Mouse (Mus musculus): ENCODE results near the gene Ctdnep1. TPM values are rescaled to one million over a fixed set of nuclear protein-coding genes. Genes with fewer than 3 reads are reported as not detected.
A peak's percentile ranks its signal among the peaks of the same experiment; 100 is the strongest.

Ctdnep1 gene
- polyA plus RNA-seq, 1 experiment from 2014 or later = 20.7 TPM

- Histone ChIP-seq H3K27me3 (replicated peaks; ENCODE audit: control insufficient read depth, insufficient read depth, low read length) (no peaks in the 10 kb centered on the region), H3K9me3 (ENCODE audit: control insufficient read depth, low read length) (no peaks in the 10 kb centered on the region), H3K4me3 (ENCODE audit: low read length) (peak within 1 kb of the TSS; percentile 81), H3K9ac (ENCODE audit: low read depth, low read length) (peak within 1 kb of the TSS; percentile 86), H3K36me3 (ENCODE audit: control insufficient read depth, insufficient read depth, low read length) (peaks cover 20% of the 10 kb centered on the region), H3K27ac (ENCODE audit: low read length) (peak within 1 kb of the TSS; percentile 90), H3K4me2 (ENCODE audit: low read depth, low read length) (peak within 1 kb of the TSS; percentile 65), H3K4me1 (ENCODE audit: control insufficient read depth, insufficient read depth, low read length) (peaks cover 16% of the 10 kb centered on the region)
- WGBS = under 1% methylated on average over 40 of the region's 40 CpGs
- ATAC-seq = peak; percentile 72
Observed at GRCm38 (mm10) chr11:69990850-69991691, 10.1 kb downstream of the Ctdnep1 start, which contains the start of gene Gabarap. Gabarap (plus strand) TSS chr11:69991143.

- peaks cover 20% of the 10 kb centered on the region for H3K36me3 ChIP-seq (ENCODE audit: control insufficient read depth, insufficient read depth, low read length)
- peak overlapping the region; percentile 86 for H3K9ac ChIP-seq (ENCODE audit: low read depth, low read length)
Observed at GRCm38 (mm10) chr11:69991711-69992110, 10.8 kb downstream of the Ctdnep1 start.

GRCm38 (mm10) chr11:69992396-69992795 lies 11.4 kb downstream of the Ctdnep1 start:
- peak overlapping the region; percentile 86 for H3K9ac ChIP-seq (ENCODE audit: low read depth, low read length)
- 74% methylated on average over 10 of the region's 10 CpGs for WGBS
- H3K4me1 ChIP-seq (ENCODE audit: control insufficient read depth, insufficient read depth, low read length) = peaks cover 17% of the 10 kb centered on the region
- peak overlapping the region; percentile 13; the same call in 1 of the 2 replicates for H3K27ac ChIP-seq (ENCODE audit: low read length)
- peak overlapping the region; percentile 81 for H3K4me3 ChIP-seq (ENCODE audit: low read length)
- H3K9me3 ChIP-seq (ENCODE audit: control insufficient read depth, low read length) = no peaks in the 10 kb centered on the region
- ATAC-seq = no peak
- H3K36me3 ChIP-seq (ENCODE audit: control insufficient read depth, insufficient read depth, low read length) = peaks cover 19% of the 10 kb centered on the region
- H3K4me2 ChIP-seq (ENCODE audit: low read depth, low read length) = peak overlapping the region; percentile 57
- H3K27me3 ChIP-seq (replicated peaks; ENCODE audit: control insufficient read depth, insufficient read depth, low read length) = no peaks in the 10 kb centered on the region

More at GRCm38 (mm10) chr11:69991711-69992110, 10.8 kb downstream of the Ctdnep1 start:
- H3K27ac ChIP-seq (ENCODE audit: low read length) = peak overlapping the region; percentile 90
- peak; percentile 12 for ATAC-seq
- H3K27me3 ChIP-seq (replicated peaks; ENCODE audit: control insufficient read depth, insufficient read depth, low read length) = no peaks in the 10 kb centered on the region
- no peaks in the 10 kb centered on the region for H3K9me3 ChIP-seq (ENCODE audit: control insufficient read depth, low read length)
- 0% methylated on average over 15 of the region's 15 CpGs for WGBS
- H3K4me3 ChIP-seq (ENCODE audit: low read length) = peak overlapping the region; percentile 81
- peak overlapping the region; percentile 57 for H3K4me2 ChIP-seq (ENCODE audit: low read depth, low read length)
- peaks cover 16% of the 10 kb centered on the region for H3K4me1 ChIP-seq (ENCODE audit: control insufficient read depth, insufficient read depth, low read length)

- Histone ChIP-seq H3K4me3 (ENCODE audit: low read length) (peak overlapping the region; percentile 81), H3K4me2 (ENCODE audit: low read depth, low read length) (peak overlapping the region; percentile 57), H3K9me3 (ENCODE audit: control insufficient read depth, low read length) (no peaks in the 10 kb centered on the region), H3K27ac (ENCODE audit: low read length) (no peak overlapping the region), H3K36me3 (ENCODE audit: control insufficient read depth, insufficient read depth, low read length) (peaks cover 18% of the 10 kb centered on the region; the same call in 1 of the 2 replicates), H3K9ac (ENCODE audit: low read depth, low read length) (peak overlapping the region; percentile 86; the same call in 1 of the 2 replicates), H3K27me3 (replicated peaks; ENCODE audit: control insufficient read depth, insufficient read depth, low read length) (no peaks in the 10 kb centered on the region), H3K4me1 (ENCODE audit: control insufficient read depth, insufficient read depth, low read length) (peaks cover 20% of the 10 kb centered on the region)
- ATAC-seq = no peak
- WGBS = 85% methylated on average over 3 of the region's 3 CpGs
Observed at GRCm38 (mm10) chr11:69992932-69993331, 12.0 kb downstream of the Ctdnep1 start.

GRCm38 (mm10) chr11:69994401-69995090 lies 13.6 kb downstream of the Ctdnep1 start:
- H3K36me3 ChIP-seq (ENCODE audit: control insufficient read depth, insufficient read depth, low read length) = peaks cover 23% of the 10 kb centered on the region
- H3K4me3 ChIP-seq (ENCODE audit: low read length) = no peak overlapping the region
- H3K9me3 ChIP-seq (ENCODE audit: control insufficient read depth, low read length) = no peaks in the 10 kb centered on the region
- ATAC-seq = no peak
- peaks cover 20% of the 10 kb centered on the region for H3K4me1 ChIP-seq (ENCODE audit: control insufficient read depth, insufficient read depth, low read length)
- no peak overlapping the region for H3K27ac ChIP-seq (ENCODE audit: low read length)
- 85% methylated on average over 11 of the region's 11 CpGs for WGBS
- H3K9ac ChIP-seq (ENCODE audit: low read depth, low read length) = no peak overlapping the region
- H3K4me2 ChIP-seq (ENCODE audit: low read depth, low read length) = no peak overlapping the region
- no peaks in the 10 kb centered on the region for H3K27me3 ChIP-seq (replicated peaks; ENCODE audit: control insufficient read depth, insufficient read depth, low read length)

GRCm38 (mm10) chr11:69995391-69995960 lies 14.5 kb downstream of the Ctdnep1 start, which contains the start of gene Phf23:
Phf23 (plus strand) TSS chr11:69995777.
- Histone ChIP-seq H3K27me3 (replicated peaks; ENCODE audit: control insufficient read depth, insufficient read depth, low read length) (no peaks in the 10 kb centered on the region), H3K4me3 (ENCODE audit: low read length) (peak within 1 kb of the TSS; percentile 97), H3K27ac (ENCODE audit: low read length) (peak within 1 kb of the TSS; percentile 99), H3K9ac (ENCODE audit: low read depth, low read length) (peak within 1 kb of the TSS; percentile 82), H3K9me3 (ENCODE audit: control insufficient read depth, low read length) (no peaks in the 10 kb centered on the region), H3K4me1 (ENCODE audit: control insufficient read depth, insufficient read depth, low read length) (peaks cover 18% of the 10 kb centered on the region), H3K36me3 (ENCODE audit: control insufficient read depth, insufficient read depth, low read length) (peaks cover 24% of the 10 kb centered on the region), H3K4me2 (ENCODE audit: low read depth, low read length) (peak within 1 kb of the TSS; percentile 49)
- ATAC-seq = peak; percentile 78
- WGBS = under 1% methylated on average over 36 of the region's 36 CpGs

- peak overlapping the region; percentile 41 for H3K4me2 ChIP-seq (ENCODE audit: low read depth, low read length)
- peak; percentile 9 for ATAC-seq
- H3K9ac ChIP-seq (ENCODE audit: low read depth, low read length) = peak overlapping the region; percentile 82
- no peaks in the 10 kb centered on the region for H3K27me3 ChIP-seq (replicated peaks; ENCODE audit: control insufficient read depth, insufficient read depth, low read length)
- H3K27ac ChIP-seq (ENCODE audit: low read length) = peak overlapping the region; percentile 99
- no peaks in the 10 kb centered on the region for H3K9me3 ChIP-seq (ENCODE audit: control insufficient read depth, low read length)
- H3K4me3 ChIP-seq (ENCODE audit: low read length) = peak overlapping the region; percentile 97
- H3K36me3 ChIP-seq (ENCODE audit: control insufficient read depth, insufficient read depth, low read length) = peaks cover 24% of the 10 kb centered on the region
- peaks cover 18% of the 10 kb centered on the region for H3K4me1 ChIP-seq (ENCODE audit: control insufficient read depth, insufficient read depth, low read length)
- under 1% methylated on average over 58 of the region's 66 CpGs for WGBS
Observed at GRCm38 (mm10) chr11:69996161-69997061, 15.5 kb downstream of the Ctdnep1 start.

GRCm38 (mm10) chr11:69997070-69997509 lies 16.1 kb downstream of the Ctdnep1 start:
- peaks cover 25% of the 10 kb centered on the region for H3K4me1 ChIP-seq (ENCODE audit: control insufficient read depth, insufficient read depth, low read length)
- H3K27ac ChIP-seq (ENCODE audit: low read length) = peak overlapping the region; percentile 99
- no peaks in the 10 kb centered on the region for H3K27me3 ChIP-seq (replicated peaks; ENCODE audit: control insufficient read depth, insufficient read depth, low read length)
- H3K4me2 ChIP-seq (ENCODE audit: low read depth, low read length) = peak overlapping the region; percentile 41
- WGBS = 2% methylated on average over 41 of the region's 44 CpGs
- H3K9me3 ChIP-seq (ENCODE audit: control insufficient read depth, low read length) = no peaks in the 10 kb centered on the region
- H3K9ac ChIP-seq (ENCODE audit: low read depth, low read length) = peak overlapping the region; percentile 82
- H3K4me3 ChIP-seq (ENCODE audit: low read length) = peak overlapping the region; percentile 97
- ATAC-seq = peak; percentile 63
- peaks cover 24% of the 10 kb centered on the region for H3K36me3 ChIP-seq (ENCODE audit: control insufficient read depth, insufficient read depth, low read length)

Data from intestine, embryonic 16.5 days (tissue).